Mouse (Mus musculus): ENCODE measurements at regions not wholly inside any gene's neighbourhood (a gene's known extent, or its start where the extent isn't known, plus 50 kb on each side); places are given as distances from the start of the nearest gene placed in this dataset.
A peak's percentile ranks its signal among the peaks of the same experiment; 100 is the strongest.

GRCm38 (mm10) chr1:168709836-168710235, 277.8 kb upstream of the Pbx1 start:
- Histone ChIP-seq H3K4me1 (ENCODE audit: insufficient read depth, low read length) (no peaks in the 10 kb centered on the region), H3K4me3 (ENCODE audit: low read depth, low read length) (no peak overlapping the region), H3K9me3 (ENCODE audit: low read length) (no peaks in the 10 kb centered on the region), H3K9ac (replicated peaks; ENCODE audit: low read length, poor library complexity, severe bottlenecking) (no peak overlapping the region), H3K36me3 (ENCODE audit: insufficient read depth, low read length) (no peaks in the 10 kb centered on the region), H3K4me2 (ENCODE audit: low read depth, low read length, poor library complexity, severe bottlenecking) (no peak overlapping the region), H3K27me3 (ENCODE audit: insufficient read depth, low read length) (no peaks in the 10 kb centered on the region), H3K27ac (ENCODE audit: low read depth, low read length) (no peak overlapping the region)
- no peak for TF ChIP-seq CTCF (IDR thresholded peaks at IDR 0.05)
- 77% methylated on average over 2 of the region's 2 CpGs for WGBS
- DNase-seq (ENCODE audit: low spot score), result no peak
- ATAC-seq (ENCODE audit: low FRiP score), result no peak

- Histone ChIP-seq H3K27ac (ENCODE audit: low read depth, low read length) (0 out of 2 replicates have a peak overlapping the region, but pooled peaks have one; percentile 44), H3K4me3 (ENCODE audit: low read depth, low read length) (no peak overlapping the region), H3K9ac (replicated peaks; ENCODE audit: low read length, poor library complexity, severe bottlenecking) (no peak overlapping the region), H3K9me3 (ENCODE audit: low read length) (no peaks in the 10 kb centered on the region), H3K4me2 (ENCODE audit: low read depth, low read length, poor library complexity, severe bottlenecking) (peak overlapping the region; percentile 13; the same call in 1 of the 2 replicates), H3K27me3 (ENCODE audit: insufficient read depth, low read length) (no peaks in the 10 kb centered on the region), H3K4me1 (ENCODE audit: insufficient read depth, low read length) (no peaks in the 10 kb centered on the region), H3K36me3 (ENCODE audit: insufficient read depth, low read length) (no peaks in the 10 kb centered on the region)
- WGBS, result 19% methylated on average over 20 of the region's 21 CpGs
- no peak for DNase-seq (ENCODE audit: low spot score)
- ATAC-seq (ENCODE audit: low FRiP score), result peak; percentile 34; the same call in 1 of the 2 replicates
- no peak for TF ChIP-seq CTCF (IDR thresholded peaks at IDR 0.05)
These were observed 277.1 kb upstream of the Pbx1 start for GRCm38 (mm10) chr1:168709017-168709681.

- Histone ChIP-seq H3K9me3 (ENCODE audit: low read length) (no peaks in the 10 kb centered on the region), H3K27ac (ENCODE audit: low read depth, low read length) (0 out of 2 replicates have a peak overlapping the region, but pooled peaks have one; percentile 44), H3K4me3 (ENCODE audit: low read depth, low read length) (no peak overlapping the region), H3K36me3 (ENCODE audit: insufficient read depth, low read length) (no peaks in the 10 kb centered on the region), H3K27me3 (ENCODE audit: insufficient read depth, low read length) (no peaks in the 10 kb centered on the region), H3K9ac (replicated peaks; ENCODE audit: low read length, poor library complexity, severe bottlenecking) (no peak overlapping the region), H3K4me1 (ENCODE audit: insufficient read depth, low read length) (no peaks in the 10 kb centered on the region), H3K4me2 (ENCODE audit: low read depth, low read length, poor library complexity, severe bottlenecking) (no peak overlapping the region)
- WGBS, result 31% methylated on average over 11 of the region's 11 CpGs
- ATAC-seq (ENCODE audit: low FRiP score), result no peak
- TF ChIP-seq CTCF (IDR thresholded peaks at IDR 0.05), result no peak
- peak; percentile 17 for DNase-seq (ENCODE audit: low spot score)
These were observed 276.2 kb upstream of the Pbx1 start for GRCm38 (mm10) chr1:168708161-168708865.

- no peak overlapping the region for H3K9ac ChIP-seq (replicated peaks; ENCODE audit: low read length, poor library complexity, severe bottlenecking)
- 91% methylated on average over 1 of the region's 1 CpGs for WGBS
These were observed 265.3 kb upstream of the Pbx1 start for GRCm38 (mm10) chr1:168697386-168697785.

GRCm38 (mm10) chr1:168686821-168687220, 254.8 kb upstream of the Pbx1 start:
- no peak for DNase-seq (ENCODE audit: low spot score)

More at GRCm38 (mm10) chr1:168697386-168697785, 265.3 kb upstream of the Pbx1 start:
- Histone ChIP-seq H3K9me3 (ENCODE audit: low read length) (no peaks in the 10 kb centered on the region), H3K4me3 (ENCODE audit: low read depth, low read length) (no peak overlapping the region), H3K4me2 (ENCODE audit: low read depth, low read length, poor library complexity, severe bottlenecking) (no peak overlapping the region), H3K4me1 (ENCODE audit: insufficient read depth, low read length) (no peaks in the 10 kb centered on the region), H3K27ac (ENCODE audit: low read depth, low read length) (no peak overlapping the region), H3K27me3 (ENCODE audit: insufficient read depth, low read length) (no peaks in the 10 kb centered on the region), H3K36me3 (ENCODE audit: insufficient read depth, low read length) (no peaks in the 10 kb centered on the region)
- no peak for TF ChIP-seq CTCF (IDR thresholded peaks at IDR 0.05)
- DNase-seq (ENCODE audit: low spot score), result no peak
- ATAC-seq (ENCODE audit: low FRiP score), result no peak

GRCm38 (mm10) chr1:168685147-168685546, 253.1 kb upstream of the Pbx1 start:
- no peak for ATAC-seq (ENCODE audit: low FRiP score)
- Histone ChIP-seq H3K27me3 (ENCODE audit: insufficient read depth, low read length) (no peaks in the 10 kb centered on the region), H3K4me2 (ENCODE audit: low read depth, low read length, poor library complexity, severe bottlenecking) (no peak overlapping the region), H3K36me3 (ENCODE audit: insufficient read depth, low read length) (no peaks in the 10 kb centered on the region), H3K4me1 (ENCODE audit: insufficient read depth, low read length) (no peaks in the 10 kb centered on the region), H3K9me3 (ENCODE audit: low read length) (no peaks in the 10 kb centered on the region), H3K27ac (ENCODE audit: low read depth, low read length) (no peak overlapping the region), H3K9ac (replicated peaks; ENCODE audit: low read length, poor library complexity, severe bottlenecking) (no peak overlapping the region), H3K4me3 (ENCODE audit: low read depth, low read length) (no peak overlapping the region)
- 79% methylated on average over 2 of the region's 2 CpGs for WGBS
- no peak for TF ChIP-seq CTCF (IDR thresholded peaks at IDR 0.05)
- no peak for DNase-seq (ENCODE audit: low spot score)

More at GRCm38 (mm10) chr1:168686821-168687220, 254.8 kb upstream of the Pbx1 start:
- ATAC-seq (ENCODE audit: low FRiP score), result no peak
- Histone ChIP-seq H3K36me3 (ENCODE audit: insufficient read depth, low read length) (no peaks in the 10 kb centered on the region), H3K4me3 (ENCODE audit: low read depth, low read length) (no peak overlapping the region), H3K4me2 (ENCODE audit: low read depth, low read length, poor library complexity, severe bottlenecking) (no peak overlapping the region), H3K9ac (replicated peaks; ENCODE audit: low read length, poor library complexity, severe bottlenecking) (no peak overlapping the region), H3K27ac (ENCODE audit: low read depth, low read length) (no peak overlapping the region), H3K27me3 (ENCODE audit: insufficient read depth, low read length) (no peaks in the 10 kb centered on the region), H3K9me3 (ENCODE audit: low read length) (no peaks in the 10 kb centered on the region), H3K4me1 (ENCODE audit: insufficient read depth, low read length) (no peaks in the 10 kb centered on the region)
- 88% methylated on average over 7 of the region's 7 CpGs for WGBS
- TF ChIP-seq CTCF (IDR thresholded peaks at IDR 0.05), result no peak
